Mouse (Mus musculus) gonadal fat pad, adult 2 months (tissue): ENCODE measurements around the gene Mettl16. TPM values are rescaled to one million over a fixed set of nuclear protein-coding genes. Genes with fewer than 3 reads are reported as not detected.
"Not testable (repeated sequence)": the region's sequence is repeated elsewhere in the genome, so short reads cannot be mapped to it uniquely, and the experiment has no call there.

Experiments used
- DNase-seq: peaks from one replicate; pipeline ENCODE4 v3.0.0-alpha.2; 2012; ENCODE audit warnings: low read depth
- polyA plus RNA-seq: library from polyadenylated mRNA; depleted of rRNA; stranded (reverse); fragments of >200 nt; gene quantifications from 2 replicates; pipeline ENCODE4 v1.2.3, GENCODE M21; 2012

Mettl16 gene
- polyA plus RNA-seq, 1 experiment = 3.9 TPM

DNA sequence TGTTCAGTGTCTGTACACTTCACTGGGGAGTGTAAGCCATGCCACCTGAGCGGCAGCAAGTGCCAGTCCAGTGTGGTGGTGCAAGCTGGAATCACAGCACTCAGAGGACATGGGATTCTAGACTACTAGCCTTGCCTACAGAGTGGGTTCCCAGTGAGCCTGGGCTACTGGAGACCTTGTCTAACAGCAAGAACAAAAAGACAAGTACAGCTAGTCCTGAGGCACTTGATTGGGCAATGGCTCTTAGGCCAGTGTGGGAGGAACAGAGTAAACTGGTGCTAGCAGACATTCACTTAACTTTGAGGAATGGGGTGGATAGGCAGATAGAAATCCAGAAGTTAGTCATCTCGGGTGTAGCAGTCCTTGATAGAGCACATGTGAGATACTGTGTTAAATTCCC lies 1.8 kb downstream of the Mettl16 start:
- peak; percentile 83 for DNase-seq

DNA sequence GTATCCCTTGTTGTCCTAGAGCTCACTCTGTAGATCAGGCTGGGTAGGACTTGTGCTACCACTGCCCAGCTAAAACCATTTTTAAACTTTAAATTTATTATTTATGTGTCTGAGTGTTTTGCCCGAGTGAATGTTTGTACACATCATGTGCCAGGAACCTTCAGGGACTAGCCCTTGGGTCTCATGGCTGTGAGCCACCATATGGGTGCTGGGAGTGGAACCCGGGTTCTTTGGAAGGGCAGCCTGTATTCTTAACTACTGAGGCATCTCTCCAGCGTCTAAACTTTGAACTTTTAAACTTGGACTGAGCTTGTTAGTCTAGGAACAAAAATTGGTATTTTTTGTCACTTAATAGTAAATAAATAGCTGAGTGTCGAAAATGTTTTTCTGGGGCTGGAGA lies 22.2 kb downstream of the Mettl16 start:
- DNase-seq = no peak

GRCm38 (mm10) chr11:74800658-74801057 lies 30.0 kb downstream of the Mettl16 start:
- DNase-seq = peak; percentile 16

DNA sequence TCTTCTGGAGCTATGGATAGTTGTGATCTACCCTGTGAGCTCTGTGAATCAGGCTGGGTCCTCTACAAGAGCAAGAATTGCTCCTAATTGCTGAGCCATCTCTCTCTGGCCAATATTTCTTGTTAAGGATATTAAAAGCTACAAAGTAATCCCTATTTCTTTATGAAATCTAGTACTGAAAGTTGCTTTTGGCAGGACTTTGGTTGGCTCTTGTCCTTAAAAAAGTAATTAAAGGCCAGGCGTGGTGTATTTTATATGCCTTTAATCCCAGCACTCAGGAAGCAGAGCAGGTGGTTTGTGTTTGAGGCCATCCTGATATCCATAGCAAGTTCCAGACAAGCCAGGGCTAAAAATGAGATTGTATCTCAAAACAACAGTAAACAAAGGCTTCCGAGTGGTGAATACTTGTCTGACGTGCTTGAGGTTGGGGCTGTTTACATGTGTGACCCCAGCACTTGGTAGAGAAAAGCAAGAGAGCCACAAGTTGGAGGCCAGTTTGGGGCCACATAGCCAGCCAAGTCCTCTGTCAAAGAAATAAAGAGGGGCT lies 33.5 kb downstream of the Mettl16 start:
- peak; percentile 52 for DNase-seq

DNA sequence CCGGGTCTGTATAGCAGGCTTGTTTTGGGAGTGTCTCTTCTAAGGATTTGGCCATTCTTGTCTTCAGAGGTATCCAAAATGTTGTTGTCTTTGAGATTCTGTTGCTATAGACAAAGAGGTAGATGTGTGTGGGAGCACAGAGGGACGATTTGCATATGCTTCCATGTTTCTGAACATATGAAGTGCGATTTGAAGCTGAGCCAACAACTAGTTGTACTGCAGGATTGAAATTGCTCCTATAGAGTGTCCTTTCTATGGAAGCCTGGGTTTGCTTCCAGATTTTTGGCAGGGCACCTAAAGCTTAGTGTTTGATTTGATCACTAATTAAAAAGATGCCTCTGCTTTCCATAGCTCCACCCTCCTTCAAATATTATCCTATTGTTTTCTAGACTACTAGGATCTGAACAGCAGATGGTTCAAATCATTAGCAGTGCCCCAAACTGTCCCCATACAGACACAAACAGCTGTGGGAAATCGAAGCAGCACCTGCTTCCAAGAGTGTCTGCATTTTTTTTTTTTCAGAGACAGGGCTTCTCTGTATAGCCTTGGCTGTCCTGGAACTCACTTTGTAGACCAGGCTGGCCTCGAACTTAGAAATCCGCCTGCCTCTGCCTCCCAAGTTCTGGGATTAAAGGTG lies 36.7 kb downstream of the Mettl16 start:
- DNase-seq = no peak

DNA sequence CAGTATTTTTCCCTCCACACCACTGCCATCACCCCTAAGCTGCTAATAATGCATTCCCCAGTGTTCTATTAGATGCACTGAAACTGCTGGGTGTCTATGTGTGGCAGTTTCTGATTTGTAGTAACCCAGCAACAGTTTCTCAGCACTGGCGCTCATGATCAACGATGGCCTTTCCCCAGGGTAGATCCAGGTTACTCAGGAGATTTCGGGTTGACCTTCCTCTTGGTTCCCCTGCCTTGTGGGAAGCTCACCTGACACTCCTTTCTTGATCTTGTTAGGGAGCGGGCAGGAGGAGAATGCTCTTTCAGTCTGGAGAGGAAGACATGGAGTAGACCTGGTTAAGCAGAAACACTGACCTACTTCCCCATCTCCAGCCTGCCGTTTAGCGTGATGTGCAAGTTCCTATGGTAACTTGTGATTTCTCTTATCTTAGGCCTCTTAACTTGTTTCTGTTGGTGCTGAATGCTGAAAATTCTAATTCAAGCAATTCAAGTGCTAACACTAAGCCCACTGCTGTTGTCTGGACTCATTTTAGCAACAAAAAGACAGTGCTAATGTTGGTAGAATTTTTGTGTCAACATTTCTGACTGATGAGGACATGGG lies 37.7 kb downstream of the Mettl16 start:
- DNase-seq = no peak

GRCm38 (mm10) chr11:74810134-74810533 lies 39.5 kb downstream of the Mettl16 start:
- DNase-seq = no peak

- not testable (repeated sequence) for DNase-seq
Measured at GRCm38 (mm10) chr11:74811027-74811426, 40.4 kb downstream of the Mettl16 start.

DNA sequence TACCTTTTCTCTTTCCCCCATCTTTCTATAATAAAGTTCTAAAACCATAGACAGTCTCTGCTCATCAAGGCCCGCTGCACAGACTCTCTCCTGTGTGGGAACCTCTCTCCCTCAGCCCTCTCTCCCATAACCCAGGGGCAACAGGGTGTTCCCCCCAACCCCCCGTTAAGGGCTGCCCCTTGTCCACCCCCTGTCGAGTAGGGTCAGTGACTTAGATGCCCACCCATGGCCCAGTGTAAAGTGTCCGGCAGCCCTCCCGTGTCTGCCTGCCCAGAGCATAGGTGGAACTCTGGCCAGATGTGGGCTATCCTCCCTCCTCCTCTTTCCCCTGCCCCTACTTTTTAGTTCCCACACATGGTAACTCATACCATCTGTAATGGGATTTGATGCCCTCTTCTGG lies 40.9 kb downstream of the Mettl16 start:
- no peak for DNase-seq

DNA sequence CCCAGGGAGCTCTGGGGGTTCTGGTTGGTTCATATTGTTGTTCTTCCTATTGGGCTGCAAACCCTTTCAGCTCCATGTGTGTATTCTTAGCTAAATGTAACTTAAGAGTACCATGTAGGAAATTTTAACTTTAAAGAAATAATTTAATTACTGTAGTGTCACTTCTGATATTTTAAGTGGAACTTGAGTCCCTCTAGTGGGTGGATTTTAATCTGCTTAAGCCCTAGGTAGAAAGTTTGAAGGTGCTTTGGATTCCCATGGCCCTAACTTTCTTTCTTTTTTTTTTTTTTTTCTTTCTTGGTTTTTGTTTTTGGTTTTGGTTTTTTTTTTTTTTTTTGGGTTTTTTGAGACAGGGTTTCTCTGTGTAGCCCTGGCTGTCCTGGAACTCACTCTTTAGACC lies 45.2 kb downstream of the Mettl16 start:
- DNase-seq = no peak

GRCm38 (mm10) chr11:74820921-74821320 lies 50.3 kb downstream of the Mettl16 start:
- DNase-seq = no peak

GRCm38 (mm10) chr11:74821463-74821862 lies 50.8 kb downstream of the Mettl16 start:
- no peak for DNase-seq

DNA sequence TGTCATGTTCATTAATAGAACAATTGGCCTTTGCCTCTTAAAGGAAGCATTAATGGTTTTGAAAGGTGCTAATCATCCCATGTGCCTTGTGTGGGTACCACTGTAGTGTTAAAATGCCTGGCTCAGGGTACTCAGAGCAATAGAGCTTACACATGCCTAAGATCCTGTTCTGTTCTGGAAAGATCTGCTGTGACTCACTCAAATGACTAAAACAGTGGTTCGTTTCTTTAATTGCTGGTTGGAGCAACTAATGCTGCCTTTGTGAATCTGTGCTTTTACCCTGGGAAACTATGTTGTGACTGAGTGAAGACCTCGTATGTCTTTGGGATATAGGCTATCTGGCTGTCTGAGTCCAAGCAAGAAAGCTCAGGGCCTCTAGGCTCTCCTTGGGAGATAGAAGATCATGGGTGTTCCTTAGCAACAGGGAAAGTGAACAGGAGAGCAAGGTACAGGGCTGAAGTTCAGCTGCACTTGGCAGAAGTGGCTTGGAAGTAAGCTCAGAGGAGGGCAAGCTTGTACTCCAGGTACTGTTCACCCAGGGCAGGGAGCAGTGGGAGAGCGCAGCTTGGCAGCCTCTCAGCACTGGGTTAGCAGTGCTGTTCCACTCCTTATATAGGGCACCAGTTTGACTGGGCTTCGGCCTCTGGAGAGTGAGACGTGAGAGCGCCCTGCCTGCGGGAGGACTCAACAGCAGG lies 52.3 kb downstream of the Mettl16 start:
- DNase-seq = no peak

DNA sequence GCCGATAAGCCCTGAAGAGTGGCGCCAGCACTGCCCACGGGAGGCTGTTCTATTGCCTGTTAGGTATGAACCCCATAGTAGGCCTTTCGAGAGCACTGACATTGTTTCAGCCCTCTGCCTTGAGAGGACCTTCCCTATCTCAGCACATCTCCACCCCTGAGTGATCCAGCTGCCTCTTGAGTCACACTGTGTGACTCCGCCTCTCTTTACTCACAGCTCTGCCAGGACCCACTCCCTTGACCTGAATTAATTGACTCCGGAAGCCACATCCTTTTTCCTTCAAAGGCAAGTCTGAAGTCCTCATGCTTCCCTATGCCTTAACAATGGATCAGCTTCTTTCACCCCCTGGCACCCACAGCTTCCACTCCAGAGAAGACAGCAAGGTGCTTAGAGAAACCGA lies 55.5 kb downstream of the Mettl16 start:
- DNase-seq = no peak

- DNase-seq = no peak
Measured at GRCm38 (mm10) chr11:74826702-74827101, 56.1 kb downstream of the Mettl16 start.

DNA sequence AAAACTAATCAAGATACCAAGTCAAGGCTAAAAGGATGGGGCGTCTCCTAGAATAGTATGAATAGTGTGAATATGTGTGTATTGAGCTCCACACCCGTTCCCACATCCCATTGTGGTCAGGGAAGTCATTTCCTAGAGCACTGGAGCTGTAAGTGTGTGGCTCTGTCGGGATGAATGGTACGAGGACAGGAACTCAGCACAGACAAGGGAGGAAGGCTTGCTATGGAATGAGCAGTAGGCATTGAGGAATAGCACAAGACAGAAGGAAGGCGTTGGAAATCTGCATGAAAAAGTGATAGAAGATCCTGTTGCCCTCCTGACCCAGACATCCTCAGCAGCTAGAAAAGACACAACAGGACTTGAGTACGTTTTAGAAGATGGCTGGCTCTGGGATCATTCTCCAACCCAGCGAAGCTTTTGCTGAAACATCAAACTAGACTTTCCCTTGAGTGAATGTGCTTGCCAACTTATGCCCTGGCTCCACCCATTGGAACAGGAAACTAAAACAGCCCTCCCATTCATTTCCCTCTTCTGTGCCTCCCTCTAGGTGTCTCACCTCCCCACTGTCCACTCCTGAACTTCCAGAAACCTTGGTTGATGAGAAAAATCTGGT lies 57.3 kb downstream of the Mettl16 start:
- no peak for DNase-seq

DNA sequence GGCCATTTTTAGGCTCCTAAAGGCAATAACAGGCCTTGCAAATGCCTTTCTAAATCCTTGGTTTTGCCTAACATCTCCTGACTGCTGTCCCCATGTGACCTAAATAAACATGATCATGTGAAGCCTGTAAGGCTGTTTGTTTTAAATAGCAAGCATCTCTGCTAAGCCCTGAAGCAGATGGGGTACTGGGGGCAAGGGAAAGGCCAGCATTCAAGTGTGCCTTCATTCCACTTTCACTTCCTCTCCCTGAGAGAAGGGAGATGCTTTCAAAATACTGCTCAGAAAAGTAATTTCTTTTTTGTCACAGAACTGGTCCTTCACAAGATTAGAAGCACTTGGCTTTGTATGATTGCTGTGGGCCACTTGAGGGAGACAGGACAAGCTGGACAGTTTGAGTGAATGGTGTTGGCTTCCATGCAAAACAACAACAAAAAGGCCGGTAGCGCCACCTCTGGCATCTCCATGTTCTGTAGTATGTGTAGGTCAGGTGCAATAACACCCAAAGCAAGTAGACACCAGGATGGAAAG lies 57.8 kb downstream of the Mettl16 start:
- no peak for DNase-seq

- DNase-seq = no peak
Measured at GRCm38 (mm10) chr11:74828965-74829550, 58.4 kb downstream of the Mettl16 start.

DNA sequence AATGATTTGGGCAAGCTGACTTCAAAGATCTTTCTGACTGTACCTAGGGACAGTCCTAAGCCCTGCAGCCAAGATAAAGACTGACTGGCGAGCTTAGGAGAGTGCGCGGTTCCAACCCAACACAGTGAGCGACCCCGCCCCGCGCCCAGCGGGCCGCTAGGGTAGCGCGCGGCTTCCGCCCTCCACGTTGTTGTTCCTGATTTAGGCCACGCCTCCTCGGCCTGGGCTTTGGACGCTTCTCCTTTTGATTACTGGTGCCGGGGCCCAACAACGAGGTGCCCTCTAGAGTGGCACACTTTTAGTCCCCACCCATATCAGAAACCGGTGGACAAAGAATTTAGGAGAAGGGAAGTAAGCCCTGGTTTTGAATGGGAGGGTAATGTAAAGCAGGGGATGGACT lies 59.2 kb downstream of the Mettl16 start:
- no peak for DNase-seq

GRCm38 (mm10) chr11:74830256-74831161 lies 59.9 kb downstream of the Mettl16 start, which contains the start of gene Mnt:
Gene Mnt, plus strand, starts transcription at chr11:74830920.
- peak; percentile 95 for DNase-seq

DNA sequence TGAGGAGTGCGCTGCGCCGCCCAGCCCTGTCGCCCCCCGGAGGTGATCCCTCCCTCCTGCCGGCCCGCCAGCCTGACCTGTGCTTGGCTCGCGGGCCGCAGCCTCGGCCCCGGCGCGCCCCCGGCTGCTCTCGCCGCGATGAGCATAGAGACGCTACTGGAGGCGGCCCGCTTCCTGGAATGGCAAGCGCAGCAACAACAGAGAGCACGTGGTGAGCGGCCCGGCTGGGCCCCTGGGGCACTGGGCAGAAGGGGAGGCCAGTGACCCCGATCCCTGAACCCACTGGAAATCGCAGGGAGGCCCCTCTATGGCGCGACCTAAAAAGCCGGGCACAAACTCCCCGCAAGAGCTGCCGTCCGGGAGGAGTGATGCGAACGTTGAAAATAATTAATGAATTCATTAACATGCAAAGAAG lies 60.6 kb downstream of the Mettl16 start:
- no peak for DNase-seq
